Mouse (Mus musculus): ENCODE data around the gene B230104I21Rik.

B230104I21Rik gene

GRCm38 (mm10) chr4:154335761-154336160, at the start of gene B230104I21Rik:
TSS of gene B230104I21Rik (plus strand) at chr4:154336127.
- DNase-seq (ENCODE audit: low read depth, low spot score), result no peak

GRCm38 (mm10) chr4:154293735-154294201, 42.2 kb upstream of the B230104I21Rik start:
- no peak for DNase-seq (ENCODE audit: low read depth, low spot score)

GRCm38 (mm10) chr4:154294262-154294731, 41.6 kb upstream of the B230104I21Rik start:
- no peak for DNase-seq (ENCODE audit: low read depth, low spot score)

GRCm38 (mm10) chr4:154297761-154298160, 38.2 kb upstream of the B230104I21Rik start:
- no peak for DNase-seq (ENCODE audit: low read depth, low spot score)

GRCm38 (mm10) chr4:154299541-154300271, 36.2 kb upstream of the B230104I21Rik start:
- no peak for DNase-seq (ENCODE audit: low read depth, low spot score)

- DNase-seq (ENCODE audit: low read depth, low spot score), result peak; percentile 17
These were observed 34.5 kb upstream of the B230104I21Rik start, which contains the start of gene Arhgef16 for GRCm38 (mm10) chr4:154301466-154301881. TSS of gene Arhgef16 (minus strand) at chr4:154301676.

- DNase-seq (ENCODE audit: low read depth, low spot score), result no peak
These were observed 26.8 kb upstream of the B230104I21Rik start for GRCm38 (mm10) chr4:154309131-154309530.

GRCm38 (mm10) chr4:154310576-154311262, 25.2 kb upstream of the B230104I21Rik start:
- no peak for DNase-seq (ENCODE audit: low read depth, low spot score)

GRCm38 (mm10) chr4:154312143-154312812, 23.6 kb upstream of the B230104I21Rik start:
- DNase-seq (ENCODE audit: low read depth, low spot score), result no peak

GRCm38 (mm10) chr4:154312935-154313621, 22.8 kb upstream of the B230104I21Rik start:
- DNase-seq (ENCODE audit: low read depth, low spot score), result no peak

GRCm38 (mm10) chr4:154313622-154313967, 22.3 kb upstream of the B230104I21Rik start:
- DNase-seq (ENCODE audit: low read depth, low spot score), result no peak

GRCm38 (mm10) chr4:154325410-154325809, 10.5 kb upstream of the B230104I21Rik start:
- DNase-seq (ENCODE audit: low read depth, low spot score), result no peak

GRCm38 (mm10) chr4:154328431-154328830, 7.5 kb upstream of the B230104I21Rik start:
- no peak for DNase-seq (ENCODE audit: low read depth, low spot score)

GRCm38 (mm10) chr4:154328836-154329235, 7.1 kb upstream of the B230104I21Rik start:
- peak; percentile 20 for DNase-seq (ENCODE audit: low read depth, low spot score)

GRCm38 (mm10) chr4:154330001-154330400, 5.9 kb upstream of the B230104I21Rik start:
- no peak for DNase-seq (ENCODE audit: low read depth, low spot score)

GRCm38 (mm10) chr4:154331271-154331670, 4.7 kb upstream of the B230104I21Rik start:
- no peak for DNase-seq (ENCODE audit: low read depth, low spot score)

GRCm38 (mm10) chr4:154333300-154333699, 2.6 kb upstream of the B230104I21Rik start:
- DNase-seq (ENCODE audit: low read depth, low spot score), result no peak

- no peak for DNase-seq (ENCODE audit: low read depth, low spot score)
These were observed 1.1 kb upstream of the B230104I21Rik start for GRCm38 (mm10) chr4:154334699-154335402.

- no peak for DNase-seq (ENCODE audit: low read depth, low spot score)
These were observed 723 bp downstream of the B230104I21Rik start for GRCm38 (mm10) chr4:154336650-154337049.

GRCm38 (mm10) chr4:154346731-154347522, 11.0 kb downstream of the B230104I21Rik start:
- DNase-seq (ENCODE audit: low read depth, low spot score), result no peak

Data from c-Kit-negative CD71-positive TER-119-positive erythroid progenitor cells, embryonic 14.5 days (primary cell).